Mouse (Mus musculus) c-Kit-positive CD71-positive TER-119-positive erythroid progenitor cells, embryonic 14.5 days (primary cell): ENCODE data around the gene Ankrd13c.
A peak's percentile ranks its signal among the peaks of the same experiment; 100 is the strongest.

Experiments
- DNase-seq: peaks from one replicate; pipeline ENCODE4 v3.0.0-alpha.2; 2013; ENCODE audit warnings: low spot score

Gene Ankrd13c

DNA sequence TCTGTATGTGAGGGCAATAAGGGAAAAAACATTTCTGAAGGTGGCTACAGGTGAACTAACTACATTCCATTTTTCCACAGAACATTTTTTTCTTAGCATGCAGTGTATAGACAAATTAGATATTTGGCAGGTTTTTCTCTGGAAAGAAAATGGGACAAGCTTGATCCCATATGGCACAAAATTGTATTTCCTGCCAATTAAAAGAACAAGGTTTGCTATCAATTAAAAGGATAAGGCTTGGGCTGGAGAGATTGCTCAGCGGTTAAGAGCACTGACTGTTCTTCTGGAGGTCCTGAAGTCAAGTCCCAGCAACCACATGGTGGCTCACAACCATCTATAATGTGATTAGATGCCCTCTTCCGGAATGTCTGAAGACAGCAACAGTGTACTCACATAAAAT is 8.4 kb downstream of the Ankrd13c start:
- DNase-seq, result no peak

- DNase-seq, result no peak
Observed at GRCm38 (mm10) chr3:157956201-157956600, 9.2 kb downstream of the Ankrd13c start.

- no peak for DNase-seq
Observed at GRCm38 (mm10) chr3:157957320-157957719, 10.3 kb downstream of the Ankrd13c start.

DNA sequence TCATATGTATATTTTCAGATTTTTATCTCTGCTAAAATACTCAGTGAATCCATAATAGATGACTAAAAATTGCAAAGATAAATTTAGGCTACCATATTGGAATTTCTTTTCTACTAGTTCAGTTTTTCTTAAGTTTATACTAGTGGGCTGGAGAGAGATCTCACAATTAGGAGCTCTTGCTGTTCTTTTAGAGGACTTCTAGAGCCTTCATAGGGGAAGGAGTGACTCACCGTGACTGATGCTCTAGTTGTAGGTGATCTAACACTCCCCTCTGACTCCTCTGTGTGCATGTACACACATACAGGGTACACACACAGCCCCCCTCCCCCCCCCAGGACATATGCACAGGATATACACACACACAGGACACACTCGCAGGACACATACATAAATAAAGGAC is 24.1 kb downstream of the Ankrd13c start:
- no peak for DNase-seq

DNA sequence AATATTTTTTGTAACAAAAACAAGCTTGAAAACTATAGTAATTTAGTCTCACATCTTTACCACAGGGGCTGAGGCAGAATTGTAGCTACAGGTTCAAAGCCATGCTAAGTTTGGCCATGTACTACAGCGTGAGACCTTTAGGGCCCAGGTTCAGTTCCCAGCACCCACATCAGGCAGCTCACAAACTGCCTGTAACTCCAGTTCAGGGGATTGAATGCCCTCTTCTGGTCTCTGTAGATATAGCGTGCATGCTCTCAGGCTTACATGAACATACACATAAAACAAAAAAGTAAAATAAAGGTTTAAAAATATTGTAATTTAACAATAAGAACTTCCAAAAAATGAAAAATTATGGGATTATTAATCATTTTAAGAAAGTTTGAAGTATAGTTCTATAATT is 26.2 kb downstream of the Ankrd13c start:
- DNase-seq, result no peak

- DNase-seq, result no peak
Observed at GRCm38 (mm10) chr3:157979619-157980018, 32.6 kb downstream of the Ankrd13c start.

- no peak for DNase-seq
Observed at GRCm38 (mm10) chr3:157993322-157993721, 46.3 kb downstream of the Ankrd13c start.

GRCm38 (mm10) chr3:157995726-157996125 is 48.7 kb downstream of the Ankrd13c start:
- DNase-seq, result no peak

DNA sequence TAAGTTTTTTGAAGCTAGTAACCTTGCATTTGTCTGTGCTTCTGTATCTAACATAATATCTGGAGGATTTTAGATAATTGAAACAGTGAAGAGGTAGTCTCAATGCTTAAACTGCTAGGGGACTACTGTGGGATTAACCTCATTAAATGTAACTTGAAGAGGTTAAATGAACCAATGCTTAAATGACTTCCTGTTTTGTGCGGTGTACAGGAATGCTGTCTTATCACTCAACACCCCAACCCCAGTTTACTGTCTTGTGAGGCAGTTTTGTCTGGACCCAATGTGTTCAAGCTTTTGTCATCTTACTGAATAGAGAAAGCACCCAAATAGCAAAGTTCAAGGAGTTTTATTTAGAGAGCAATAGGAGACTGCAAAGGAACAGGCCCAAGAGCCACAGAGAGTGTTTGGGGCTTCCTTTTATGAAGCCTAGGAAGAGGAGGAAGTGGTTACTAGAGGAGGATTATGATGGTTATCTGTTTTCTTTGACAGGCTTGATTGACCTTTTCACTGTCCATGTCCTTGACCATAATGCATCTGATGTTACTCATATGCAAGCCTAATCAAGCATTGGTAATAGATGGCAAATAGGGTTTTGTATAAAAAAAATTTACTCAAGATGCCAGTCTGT is 51.8 kb downstream of the Ankrd13c start:
- no peak for DNase-seq

- no peak for DNase-seq
Observed at GRCm38 (mm10) chr3:158008647-158009046, 61.6 kb downstream of the Ankrd13c start.

DNA sequence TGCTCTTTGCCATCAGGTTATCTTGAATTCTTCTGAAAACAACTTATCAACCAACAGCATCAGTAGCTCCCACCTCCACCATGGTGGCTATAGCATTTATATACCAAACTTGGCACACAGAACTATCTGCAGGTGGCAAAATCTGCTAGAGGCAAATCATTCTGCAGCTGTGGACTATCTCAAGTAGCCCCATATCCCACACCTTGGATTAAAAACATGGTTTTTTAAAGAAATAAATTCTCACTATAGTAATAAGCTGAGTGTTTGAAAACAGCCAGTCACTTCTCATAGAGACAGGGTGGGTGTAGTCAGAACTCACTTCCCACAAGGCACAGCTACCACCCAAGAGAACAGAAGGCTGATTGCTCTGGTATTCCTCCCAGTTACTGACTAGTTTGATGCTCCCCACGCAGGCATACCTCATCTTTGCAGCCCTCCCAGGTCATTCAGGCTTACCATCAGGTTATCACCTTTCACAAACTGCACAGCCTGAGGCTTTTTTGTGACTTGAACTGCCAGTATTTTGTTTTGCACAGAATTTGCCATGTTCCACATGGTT is 62.8 kb downstream of the Ankrd13c start:
- no peak for DNase-seq

- DNase-seq, result peak; percentile 86
Observed at GRCm38 (mm10) chr3:158031371-158031925, 84.4 kb downstream of the Ankrd13c start.

DNA sequence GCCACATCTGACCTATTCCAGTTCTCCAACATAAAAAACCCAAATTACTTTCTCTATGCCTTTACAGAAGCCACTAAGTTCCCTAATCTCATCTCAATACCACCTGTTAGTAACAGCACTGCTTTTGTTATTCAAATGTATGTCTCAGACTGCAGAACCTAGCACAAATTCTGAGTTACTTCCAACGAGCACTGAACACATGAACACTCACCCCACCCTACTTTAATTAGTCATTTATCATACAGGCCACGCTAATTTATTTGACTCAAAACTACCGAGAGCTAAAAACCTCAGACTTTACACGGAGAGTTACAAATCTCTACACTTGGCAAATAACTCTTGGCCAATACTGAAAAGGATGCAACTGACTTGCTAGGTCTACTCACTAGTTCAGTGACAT is 85.1 kb downstream of the Ankrd13c start:
- DNase-seq, result no peak

DNA sequence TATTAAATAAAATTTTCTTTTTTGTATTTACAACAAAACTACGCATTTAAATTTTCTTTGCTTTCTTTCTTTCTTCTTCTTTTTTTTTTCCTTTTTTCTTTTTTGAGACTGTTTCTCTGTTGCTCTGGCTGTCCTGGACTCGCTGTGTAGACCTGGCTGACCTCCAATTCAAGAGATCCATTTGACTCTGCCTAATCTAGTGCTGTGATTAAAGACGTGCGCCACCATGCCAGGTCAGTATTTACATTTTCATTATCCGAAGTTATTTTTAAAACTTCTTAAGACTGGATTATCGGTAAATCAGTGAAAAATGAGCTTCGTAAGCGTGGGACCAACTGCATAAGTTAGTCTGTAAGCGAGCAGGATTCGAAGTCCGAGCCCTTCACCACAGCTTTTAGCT is 88.8 kb downstream of the Ankrd13c start:
- no peak for DNase-seq

DNA sequence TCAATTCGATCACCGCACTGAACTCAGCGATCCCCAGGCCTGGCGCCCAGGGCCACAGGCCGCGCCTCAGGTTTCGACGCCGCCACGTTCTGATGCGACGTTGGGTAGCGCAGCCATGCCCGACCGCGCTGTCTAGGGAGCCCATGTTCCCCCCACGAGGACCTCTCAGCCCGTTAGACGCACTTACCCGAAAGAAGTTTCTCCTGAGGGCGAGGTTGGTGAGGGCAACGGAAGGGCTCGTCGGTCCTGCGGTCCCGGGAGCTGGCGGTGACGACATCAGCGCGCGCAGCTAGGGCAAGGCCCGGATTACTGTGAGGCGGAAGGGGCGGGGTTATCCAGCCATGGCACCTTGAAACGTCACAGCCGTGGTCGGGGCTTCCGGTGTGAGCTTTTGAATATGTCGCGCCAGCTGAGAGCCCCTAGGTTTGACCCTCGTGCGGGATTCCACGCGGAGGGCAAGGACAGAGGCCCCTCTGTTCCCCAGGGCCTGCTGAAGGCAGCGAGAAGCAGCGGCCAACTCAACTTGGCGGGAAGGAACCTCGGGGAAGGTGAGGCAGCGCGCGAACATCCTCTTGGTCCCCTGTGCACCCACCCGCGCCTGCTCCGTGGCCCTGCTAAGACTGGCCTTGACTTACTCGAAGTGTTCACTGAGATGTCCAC is 89.4 kb downstream of the Ankrd13c start, which contains the start of the genes Srsf11 and Lrrc40:
TSS of gene Srsf11 (minus strand) at position 311 of the 660 bp plus-strand sequence.
TSS of gene Lrrc40 (plus strand) at position 334 of the 660 bp plus-strand sequence.
- peak; percentile 91 for DNase-seq

DNA sequence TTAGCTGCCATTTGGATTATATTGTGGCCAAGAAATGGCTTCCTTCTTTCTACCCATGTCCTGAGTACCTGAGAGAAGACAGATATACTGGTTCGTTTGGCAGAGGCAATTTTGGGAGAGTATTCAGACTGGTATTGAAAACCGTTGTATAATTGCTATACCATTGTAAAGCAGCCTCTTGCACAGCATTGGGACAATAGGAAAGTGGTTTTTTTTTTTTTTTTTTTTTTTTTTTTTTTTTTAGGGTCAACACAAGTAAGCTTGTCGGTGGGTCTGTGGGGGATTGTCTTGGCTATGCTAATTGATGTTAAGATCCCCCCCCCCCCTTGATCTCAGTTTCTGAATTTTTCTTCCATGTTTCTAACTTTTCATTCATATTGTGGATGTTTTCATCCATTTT is 91.1 kb downstream of the Ankrd13c start:
- DNase-seq, result no peak

- DNase-seq, result no peak
Observed at GRCm38 (mm10) chr3:158040755-158041154, 93.7 kb downstream of the Ankrd13c start.

GRCm38 (mm10) chr3:158049508-158049907 is 102.5 kb downstream of the Ankrd13c start:
- DNase-seq, result no peak
